Mouse (Mus musculus) naive thymus-derived CD4-positive, alpha-beta T cell, adult 2 months (primary cell): ENCODE measurements at regions not wholly inside any gene's neighbourhood (a gene's known extent, or its start where the extent isn't known, plus 50 kb on each side); places are given as distances from the start of the nearest gene placed in this dataset.

Experiments
- DNase-seq: peaks from one replicate; pipeline ENCODE4 v3.0.0-alpha.2; 2011; ENCODE audit warnings: low read depth

DNA sequence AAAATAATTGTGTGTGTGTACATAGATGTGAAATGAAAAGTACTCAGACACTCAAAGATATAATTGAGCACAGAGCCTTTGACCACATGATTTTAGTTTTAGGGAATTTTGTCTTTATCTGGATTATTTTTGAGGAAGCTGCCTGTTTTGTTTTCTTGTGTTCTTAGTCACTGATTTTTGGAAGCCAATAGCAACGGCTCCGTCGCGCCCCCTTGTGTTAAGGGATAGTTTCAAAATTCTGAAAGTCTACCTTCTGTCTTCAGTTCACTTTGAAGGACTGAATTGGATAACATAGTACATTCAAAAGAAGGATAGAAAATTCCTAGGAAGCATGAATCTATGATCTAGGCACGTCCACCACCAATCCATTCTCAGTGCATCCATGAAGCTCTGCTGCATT is 185.8 kb upstream of the Sash1 start:
- no peak for DNase-seq

DNA sequence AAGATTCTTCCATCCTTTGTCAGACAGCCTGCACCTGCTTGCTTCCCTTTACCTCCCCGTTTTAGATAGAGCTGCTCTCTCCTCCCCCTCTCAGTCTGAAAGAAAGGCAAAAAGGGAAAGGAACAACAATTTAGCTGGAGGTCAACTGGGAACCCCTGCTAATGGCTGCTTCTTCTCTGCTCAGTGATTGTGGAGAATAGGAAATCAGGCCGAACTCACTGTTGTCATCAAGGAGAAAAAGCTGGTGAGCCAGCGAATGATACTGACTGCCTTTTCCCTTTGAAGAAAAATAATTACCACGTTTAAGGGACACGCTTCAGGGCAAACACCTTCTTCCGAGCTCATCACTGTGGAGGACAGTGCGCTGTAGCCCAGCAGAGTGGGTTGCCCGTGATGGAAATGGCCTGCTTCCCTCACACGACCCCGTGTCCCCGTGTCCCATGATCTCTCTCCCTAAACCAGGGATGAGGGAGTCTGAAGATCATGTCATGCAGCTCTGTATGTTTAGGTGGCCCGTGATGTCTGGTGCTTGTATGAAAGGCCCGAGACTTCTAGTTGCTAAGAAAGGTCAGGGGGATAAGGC is 183.8 kb upstream of the Sash1 start:
- DNase-seq, result no peak

DNA sequence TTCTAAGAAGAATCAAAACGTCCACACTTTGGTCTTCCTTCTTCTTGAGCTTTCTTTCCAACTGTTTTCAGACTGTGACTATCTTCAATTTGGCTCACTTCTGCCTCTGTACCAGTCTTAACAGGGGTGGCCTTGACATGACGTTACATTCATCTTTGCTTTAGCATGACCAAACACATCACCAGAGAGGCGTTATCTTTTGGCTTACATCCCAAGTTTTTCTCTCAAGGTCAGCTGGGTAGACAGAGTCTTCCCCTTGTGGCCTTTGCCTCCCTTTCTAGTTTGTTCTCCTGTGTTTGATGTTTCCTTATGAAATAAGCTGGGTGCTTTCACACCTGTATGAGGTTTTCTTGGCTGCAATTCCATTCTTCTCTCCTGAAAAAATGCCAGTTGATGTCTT is 180.7 kb upstream of the Sash1 start:
- DNase-seq, result no peak

DNA sequence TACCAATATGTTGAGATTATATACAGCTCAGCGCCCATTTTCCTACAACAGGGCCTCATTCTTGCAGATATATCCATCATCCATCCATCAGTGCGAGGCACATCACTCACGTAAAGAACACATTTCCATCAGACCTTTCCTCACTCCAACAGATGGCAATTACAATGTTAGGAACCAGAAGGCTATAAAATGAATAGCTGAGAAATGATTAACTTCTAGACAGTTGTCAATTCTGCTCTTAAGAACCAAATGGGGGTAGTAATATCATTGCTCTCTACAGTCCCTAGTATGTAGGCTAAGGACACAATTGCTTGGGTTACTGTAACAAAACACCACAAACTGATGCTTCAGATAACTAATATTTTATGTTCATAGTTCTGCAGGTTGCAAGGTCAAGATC is 176.1 kb upstream of the Sash1 start:
- no peak for DNase-seq

DNA sequence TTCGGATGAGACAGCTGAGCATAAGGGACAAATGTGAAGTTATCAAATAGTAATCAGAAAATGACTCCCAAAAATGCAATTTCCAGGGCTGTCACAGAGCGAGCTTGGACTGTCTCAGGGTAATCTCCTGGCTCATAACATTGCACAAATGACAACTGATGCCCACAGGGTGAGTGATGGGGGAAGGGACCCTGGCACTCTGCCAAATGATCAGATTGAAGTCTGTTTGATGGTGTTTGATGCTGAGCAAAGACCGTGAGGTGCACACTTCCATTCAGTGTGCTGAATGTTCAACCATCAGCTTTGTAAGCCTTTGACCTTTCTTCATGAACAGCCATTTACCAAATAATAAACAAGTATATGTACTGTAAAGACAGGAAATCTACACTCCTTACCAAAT is 169.4 kb upstream of the Sash1 start:
- no peak for DNase-seq

DNA sequence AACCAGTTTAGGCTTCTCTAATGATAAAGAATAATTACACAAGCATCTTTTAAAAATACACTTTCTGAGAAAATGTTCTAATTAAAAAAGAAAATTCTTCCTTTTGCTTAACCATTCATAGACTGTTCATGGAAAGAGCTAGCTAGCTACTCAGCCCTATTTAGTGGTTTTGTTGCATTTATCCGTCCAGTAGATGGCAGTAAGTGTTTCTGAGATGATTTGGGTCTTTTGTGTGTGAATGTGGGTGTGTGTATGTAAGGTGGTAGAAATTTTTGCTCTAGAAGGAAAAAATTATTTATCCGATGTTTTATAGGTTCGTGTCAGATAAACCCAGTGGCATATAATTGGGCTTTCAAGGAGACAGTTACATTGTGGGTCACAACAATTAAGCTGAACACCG is 167.5 kb upstream of the Sash1 start:
- no peak for DNase-seq

DNA sequence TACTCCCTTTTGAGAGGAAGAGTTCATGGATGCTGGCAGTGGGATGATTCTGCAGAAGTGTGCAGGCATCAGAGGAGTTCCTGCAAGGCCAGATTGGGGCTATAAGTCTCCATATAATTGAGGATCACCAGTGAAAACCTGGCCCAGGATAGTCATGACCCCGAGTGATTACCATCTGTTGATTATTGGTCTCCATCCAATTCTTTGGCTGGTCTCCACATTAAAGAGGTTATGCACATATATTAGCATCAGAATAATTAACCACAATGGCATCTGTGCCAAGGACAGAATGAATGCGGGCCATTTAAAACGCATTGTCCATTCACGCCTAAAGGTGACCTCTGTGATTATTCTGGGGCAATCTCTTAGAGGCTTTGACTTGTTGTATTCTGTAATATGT is 161.5 kb upstream of the Sash1 start:
- DNase-seq, result no peak

DNA sequence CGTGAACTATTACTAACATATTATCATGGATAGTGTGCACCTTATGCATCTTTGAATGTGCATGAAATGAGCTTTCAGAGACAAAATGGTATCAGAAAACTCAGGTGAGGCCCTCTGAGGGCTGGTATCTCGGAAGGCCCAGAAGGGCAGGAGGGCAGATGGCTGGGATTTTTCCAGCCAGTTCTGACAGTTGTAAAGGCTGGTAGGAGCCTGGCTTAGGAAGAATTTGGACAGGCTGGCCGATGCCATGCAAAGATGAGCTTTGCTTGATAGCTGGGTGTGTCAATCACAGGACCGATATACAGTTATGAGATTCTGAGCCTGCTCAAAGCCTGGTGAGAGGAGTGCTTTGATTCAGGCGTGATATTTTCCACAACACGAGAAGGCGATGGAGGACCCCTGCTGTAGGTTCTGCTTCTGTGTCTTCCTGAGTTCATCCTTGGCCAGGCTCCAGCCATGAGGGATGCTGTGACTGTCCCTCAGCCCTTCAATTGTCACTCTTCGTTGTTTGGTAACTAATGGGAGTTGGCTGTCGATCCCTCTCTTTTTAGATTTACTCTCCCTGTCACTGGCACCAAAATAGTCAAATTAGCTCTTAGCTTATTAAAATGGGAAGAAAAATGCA is 159.0 kb upstream of the Sash1 start:
- no peak for DNase-seq

DNA sequence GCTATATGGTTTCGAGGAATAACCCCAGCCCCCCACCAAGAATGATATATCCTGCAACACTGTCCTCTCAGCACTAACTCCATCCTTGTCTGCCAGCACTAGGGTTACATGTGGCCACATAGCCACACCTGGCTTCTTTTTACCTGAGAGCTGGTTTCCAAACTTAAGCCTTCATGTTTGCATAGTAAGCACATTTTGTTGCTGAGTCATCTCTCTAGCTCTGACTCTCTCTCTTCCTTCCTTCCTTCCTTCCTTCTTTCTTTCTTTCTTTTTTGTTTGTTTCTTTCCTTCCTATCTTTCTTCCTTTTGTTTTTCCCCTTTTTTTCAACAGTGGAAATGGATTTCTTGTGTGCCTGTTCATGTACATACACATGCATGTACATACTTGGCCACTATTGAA is 157.6 kb upstream of the Sash1 start:
- no peak for DNase-seq

DNA sequence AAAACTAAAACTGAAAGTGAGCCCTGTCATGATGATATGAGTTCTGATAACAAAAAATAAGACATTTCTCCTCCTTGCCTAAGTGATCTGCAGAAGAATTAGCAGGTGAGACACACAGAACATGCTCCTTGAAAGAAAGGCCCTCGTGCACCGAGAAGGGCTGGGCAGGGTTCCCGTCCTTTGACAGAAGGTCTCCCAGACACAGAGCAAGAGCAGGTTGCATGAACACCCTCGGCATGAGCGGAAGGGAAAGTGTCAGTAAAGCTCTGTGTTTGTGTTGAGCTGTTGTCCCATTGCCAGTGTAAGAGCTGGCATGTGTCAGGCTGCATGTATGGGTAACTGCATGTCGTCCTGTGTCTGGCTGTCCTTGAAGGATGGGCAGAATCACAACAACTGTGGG is 144.6 kb upstream of the Sash1 start:
- DNase-seq, result no peak

DNA sequence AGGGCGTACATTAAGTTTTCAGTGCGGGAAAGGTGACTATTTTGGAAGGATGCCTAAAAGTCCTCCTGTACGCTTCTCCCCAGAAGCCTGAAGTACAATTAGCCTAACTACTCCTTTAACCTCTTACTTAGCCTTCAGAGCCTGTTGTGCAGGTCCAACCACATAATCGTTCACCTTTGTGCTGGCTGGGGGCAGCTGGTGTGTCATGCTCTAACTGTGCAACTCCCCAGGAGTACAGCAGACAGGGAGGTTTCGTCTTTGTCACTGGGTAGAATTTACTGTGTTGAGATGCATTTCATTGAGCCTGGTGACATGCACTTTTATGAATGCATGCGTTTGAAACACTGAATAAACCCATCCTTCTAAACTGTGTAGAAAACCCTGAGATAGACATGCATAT is 143.6 kb upstream of the Sash1 start:
- DNase-seq, result no peak

DNA sequence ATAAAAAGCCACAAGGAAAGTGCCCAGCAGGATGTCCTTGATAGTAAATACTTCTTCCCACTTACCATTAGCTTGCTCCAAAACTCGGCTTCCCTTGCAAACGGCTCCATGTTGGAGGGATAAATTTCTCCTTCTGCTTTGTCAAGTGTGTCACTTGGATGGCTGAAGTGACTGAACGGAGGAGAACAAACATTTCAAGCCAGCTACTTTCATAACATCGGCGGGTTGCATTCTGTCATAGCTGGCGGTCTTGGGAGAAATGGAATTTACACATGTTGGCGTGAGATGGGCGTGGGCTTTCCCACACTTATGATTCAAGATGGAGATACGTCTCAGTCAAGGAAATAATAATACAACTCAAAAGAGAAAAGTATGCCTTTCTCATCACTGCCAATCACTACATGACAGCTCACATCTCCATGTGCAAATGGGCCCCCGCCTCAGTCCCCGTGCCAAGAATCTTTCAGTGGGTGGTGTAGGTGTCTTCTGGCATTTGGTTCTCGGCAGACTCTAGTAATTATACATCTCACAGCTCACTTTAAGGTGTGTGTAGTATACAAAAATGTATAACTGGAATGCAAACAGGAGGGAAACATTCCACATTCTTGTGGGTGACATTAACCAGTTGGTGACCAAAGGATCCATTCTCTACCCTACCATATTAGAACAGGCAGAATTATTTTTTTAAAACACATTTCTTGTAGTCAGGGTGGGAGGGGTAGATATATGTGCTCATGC is 141.4 kb upstream of the Sash1 start:
- DNase-seq, result no peak

DNA sequence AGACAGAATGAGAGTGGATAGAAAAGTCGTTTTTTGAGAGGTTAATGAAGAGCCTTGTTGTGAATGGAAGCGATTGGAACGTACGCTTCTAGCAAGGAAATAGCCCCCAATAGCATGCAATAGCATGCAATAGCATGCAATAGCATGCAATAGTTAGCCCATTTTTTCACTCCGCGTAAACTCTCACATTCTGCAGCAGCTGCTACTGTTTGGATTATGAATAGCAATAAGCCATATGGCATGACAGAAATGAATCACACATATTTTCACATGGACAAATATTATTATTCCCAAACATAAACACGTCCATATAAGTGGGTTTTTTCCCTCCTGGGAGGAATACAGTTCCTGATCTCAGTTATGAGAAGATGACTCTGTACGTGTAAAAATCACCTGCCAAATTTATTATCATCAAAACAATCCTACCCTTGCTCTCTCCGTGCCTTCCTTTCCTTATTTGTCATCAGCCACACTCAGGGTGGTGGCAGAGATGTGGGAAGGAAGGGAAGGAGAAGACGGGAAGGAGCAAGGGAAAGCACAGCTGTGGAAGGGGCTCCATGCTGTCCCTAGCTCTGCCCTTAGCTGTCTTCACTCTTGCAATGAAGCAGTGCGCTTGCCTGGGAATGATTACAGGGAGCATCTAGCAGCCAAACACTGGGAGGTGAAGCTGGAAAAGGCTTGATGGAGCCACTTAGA is 129.1 kb upstream of the Sash1 start:
- no peak for DNase-seq

DNA sequence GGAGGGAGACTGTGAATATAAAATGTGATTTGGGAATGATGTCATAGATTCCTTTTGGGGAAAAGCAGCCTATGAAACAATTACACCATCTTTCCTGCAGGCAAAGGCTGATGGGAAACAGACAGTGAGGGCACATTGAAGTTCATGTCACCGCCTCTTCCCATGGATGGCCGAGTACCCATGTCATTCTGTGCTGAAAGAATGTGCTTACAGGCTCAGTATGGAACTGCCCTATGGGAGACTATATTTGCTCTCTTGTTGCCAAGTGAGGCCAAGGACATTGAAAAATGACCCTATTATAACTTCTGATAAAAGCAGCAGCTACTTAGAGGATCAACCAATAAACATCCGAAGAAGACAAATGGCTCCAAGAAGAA is 127.7 kb upstream of the Sash1 start:
- DNase-seq, result no peak

DNA sequence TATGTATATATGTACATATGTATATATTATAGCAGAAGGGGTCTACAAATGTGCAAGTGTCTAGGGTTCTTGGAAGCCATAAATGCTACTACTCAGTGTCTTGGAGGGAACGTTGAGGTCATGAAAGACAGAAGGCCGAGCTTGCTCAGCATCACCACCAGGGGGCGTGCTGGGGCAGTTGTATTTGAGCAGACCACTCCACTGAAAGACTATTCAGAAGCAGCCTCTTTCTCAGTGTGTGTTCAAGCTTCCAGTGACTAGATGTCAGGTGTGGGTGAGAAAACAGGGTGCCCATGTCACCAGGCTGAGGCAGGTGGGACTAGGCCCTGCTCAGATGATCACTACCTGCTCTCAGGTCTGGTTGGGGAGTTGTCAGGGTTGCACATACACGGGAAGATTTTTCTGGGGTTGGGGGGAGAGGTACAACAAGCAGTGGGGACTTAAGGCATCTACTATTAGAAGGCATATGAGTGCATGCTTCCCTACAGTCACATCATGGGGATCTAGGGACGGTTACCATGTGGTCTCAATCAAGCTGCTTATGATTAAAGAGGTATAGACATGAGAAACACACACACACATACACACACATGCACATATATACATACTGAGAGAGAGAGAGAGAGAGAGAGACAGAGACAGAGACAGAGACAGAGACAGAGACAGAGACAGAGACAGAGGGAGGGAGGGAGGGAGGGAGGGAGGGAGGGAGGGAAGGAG is 127.1 kb upstream of the Sash1 start:
- DNase-seq, result peak; percentile 9

DNA sequence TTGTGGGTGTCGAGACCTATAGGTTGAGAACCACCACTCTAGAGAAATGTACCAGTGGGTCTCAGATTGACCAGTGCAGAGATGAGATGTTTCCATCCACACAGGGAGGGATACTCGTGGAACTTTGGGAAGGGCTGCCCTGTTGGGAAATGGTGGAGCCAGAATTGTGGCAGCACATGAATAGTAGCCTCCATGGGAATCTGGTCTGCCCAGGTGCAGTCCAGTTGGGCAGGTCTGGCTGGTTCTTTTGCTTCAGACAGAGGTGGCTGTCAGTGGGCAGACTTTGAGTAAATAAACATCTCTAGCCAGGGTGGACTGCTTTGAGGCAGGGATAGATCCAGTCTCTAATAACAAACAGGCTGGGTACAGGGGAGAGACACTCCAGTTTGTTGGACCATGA is 126.0 kb upstream of the Sash1 start:
- no peak for DNase-seq

DNA sequence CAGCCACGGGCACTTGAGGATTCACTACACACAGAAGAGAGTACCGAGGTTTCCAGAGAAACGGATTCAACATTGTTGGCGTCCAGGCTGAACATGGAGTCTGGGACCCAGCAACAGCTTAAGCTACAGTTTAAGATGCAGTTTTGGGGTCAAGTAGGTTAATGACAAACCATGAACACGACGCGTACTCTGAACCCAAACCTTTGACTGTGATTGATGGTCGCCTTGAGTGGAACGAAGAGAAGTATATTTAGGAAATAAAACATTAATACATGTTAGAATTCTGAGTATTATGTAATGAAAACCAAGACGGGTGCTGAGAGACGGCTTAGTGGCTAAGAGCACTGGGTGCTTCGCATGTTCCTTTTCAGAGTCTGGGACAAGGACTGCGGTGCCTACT is 124.3 kb upstream of the Sash1 start:
- no peak for DNase-seq

DNA sequence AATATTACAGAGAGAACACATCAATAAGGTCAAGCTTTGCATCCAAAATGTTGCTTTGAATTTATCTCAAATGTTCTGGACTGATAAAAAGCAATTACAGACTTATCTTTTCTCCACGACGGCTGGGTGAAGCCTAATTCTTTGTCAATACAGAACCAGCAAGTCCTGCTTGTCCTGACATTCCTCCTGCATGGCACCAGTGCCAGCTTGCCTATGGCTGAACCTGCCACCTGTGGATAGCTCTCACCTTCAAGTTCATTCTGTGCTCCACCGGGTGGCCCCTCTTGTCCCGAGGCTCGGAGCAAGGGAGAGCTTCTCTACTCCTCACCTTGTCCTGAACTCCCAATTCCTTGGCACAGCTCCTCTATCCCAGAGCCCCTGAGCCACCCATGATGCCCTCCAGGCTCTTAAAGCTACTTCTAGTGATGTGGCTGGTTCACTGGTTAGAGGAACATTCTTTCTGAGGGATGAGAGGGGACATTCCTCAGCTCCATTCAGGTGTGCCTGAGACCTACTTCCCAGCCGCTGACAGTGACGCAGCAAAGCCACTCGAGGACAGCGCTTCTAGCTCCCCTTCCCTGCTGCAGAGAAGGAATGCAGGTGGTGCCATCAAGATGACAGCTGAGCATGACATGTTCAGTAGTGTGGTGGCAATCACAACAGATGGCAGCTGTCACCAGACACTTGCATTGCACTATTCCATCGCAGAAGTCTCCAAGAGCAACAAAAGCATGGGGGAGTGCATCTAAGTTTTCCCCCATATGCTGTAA is 119.5 kb upstream of the Sash1 start:
- DNase-seq, result no peak

DNA sequence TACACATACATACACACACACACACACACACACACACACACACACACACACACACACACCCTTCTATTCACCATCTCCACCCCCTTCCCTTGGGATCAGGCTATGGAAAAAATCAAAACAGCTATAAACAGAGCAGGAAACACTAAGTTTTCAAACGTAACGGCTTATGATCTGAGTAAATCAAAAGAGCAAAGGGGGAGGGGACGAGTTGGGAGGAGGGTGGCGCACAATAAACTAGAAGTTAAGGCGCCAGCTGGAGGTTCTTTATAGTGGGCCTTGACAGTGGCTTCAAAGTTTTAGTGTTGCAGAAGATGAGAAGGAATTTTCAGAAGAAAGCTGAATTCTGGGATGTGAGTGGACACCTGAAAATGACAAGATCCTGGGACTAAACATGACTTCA is 116.4 kb upstream of the Sash1 start:
- no peak for DNase-seq

DNA sequence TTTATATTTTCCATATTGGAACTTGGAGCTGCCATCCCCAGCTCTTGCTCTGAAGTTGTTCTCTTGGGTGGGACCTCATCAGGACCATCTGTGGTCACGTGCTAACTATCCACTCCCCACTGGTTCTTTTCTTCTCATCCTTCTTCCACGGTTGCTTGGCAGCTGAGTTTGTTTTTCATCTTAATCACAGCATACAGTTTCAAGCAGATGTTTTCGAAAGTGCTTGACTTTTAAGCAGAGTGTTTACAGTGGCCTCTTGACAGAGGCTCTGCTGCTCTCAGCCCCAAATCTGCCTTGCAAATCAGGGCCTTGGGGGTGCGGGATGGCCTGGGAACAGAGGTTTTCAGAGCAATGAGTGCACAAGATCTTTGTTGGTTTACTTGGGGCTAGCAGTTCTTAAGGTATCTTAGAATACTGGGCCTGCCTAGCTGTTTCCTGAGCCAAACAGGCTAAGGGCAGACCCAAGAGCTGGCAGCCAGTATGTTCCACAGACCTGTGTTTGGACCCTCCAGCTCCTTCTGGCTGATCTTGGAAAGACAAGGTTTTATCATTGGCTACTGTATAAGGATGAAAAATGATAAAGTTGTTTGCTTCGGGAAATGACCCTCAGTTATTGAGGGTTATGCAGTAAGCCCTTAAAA is 113.0 kb upstream of the Sash1 start:
- no peak for DNase-seq

DNA sequence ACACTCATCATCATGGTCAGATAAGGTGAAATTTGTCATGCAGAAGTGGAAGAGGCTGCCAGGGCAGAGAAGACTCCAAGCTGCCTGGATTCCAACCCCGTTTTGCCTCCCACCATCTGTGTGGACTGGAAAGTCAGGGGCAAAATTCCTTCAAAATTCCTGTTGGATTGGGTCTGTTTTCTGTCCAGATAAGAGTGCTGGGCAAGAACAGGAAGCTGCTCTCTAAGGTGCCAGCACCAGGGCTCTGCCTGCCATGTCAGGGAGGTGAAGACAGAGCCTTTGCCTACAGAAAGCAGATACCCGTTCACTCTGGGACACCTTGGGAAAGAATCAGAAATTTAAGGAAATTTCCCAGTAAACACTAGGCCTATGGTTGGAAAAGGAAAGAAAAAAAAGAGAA is 112.5 kb upstream of the Sash1 start:
- no peak for DNase-seq
